Mouse (Mus musculus): Measurements from ENCODE around the gene Borcs5. TPM values are rescaled to one million over a fixed set of nuclear protein-coding genes. Genes with fewer than 3 reads are reported as not detected.
"Not testable (repeated sequence)": the region's sequence is repeated elsewhere in the genome, so short reads cannot be mapped to it uniquely, and the experiment has no call there.

Borcs5 gene
- polyA plus RNA-seq, 1 experiment from 2014 or later, result 13.9 TPM

GRCm38 (mm10) chr6:134659108-134659958 lies 20.0 kb downstream of the Borcs5 start:
- H3K4me2 ChIP-seq (ENCODE audit: low read depth, low read length), result 0 out of 2 replicates have a peak overlapping the region, but pooled peaks have one; percentile 13
- no peaks in the 10 kb centered on the region for H3K9me3 ChIP-seq (ENCODE audit: control insufficient read depth, low read length)
- H3K27ac ChIP-seq (ENCODE audit: low read length), result no peak overlapping the region
- H3K4me1 ChIP-seq (replicated peaks; ENCODE audit: control insufficient read depth, insufficient read depth, low read length), result 0 out of 2 replicates have a peak, but pooled peaks cover 3% of the 10 kb centered on the region
- 16% methylated on average over 9 of the region's 9 CpGs for WGBS
- H3K4me3 ChIP-seq (ENCODE audit: low read length), result no peak overlapping the region
- ATAC-seq (ENCODE audit: low read depth), result peak; percentile 91
- H3K27me3 ChIP-seq (ENCODE audit: control insufficient read depth, insufficient read depth, low read depth, low read length), result no peaks in the 10 kb centered on the region
- H3K36me3 ChIP-seq (ENCODE audit: control insufficient read depth, insufficient read depth, low read length), result no peaks in the 10 kb centered on the region
- no peak overlapping the region for H3K9ac ChIP-seq (ENCODE audit: low read length)

- H3K4me1 ChIP-seq (replicated peaks; ENCODE audit: control insufficient read depth, insufficient read depth, low read length), result 0 out of 2 replicates have a peak, but pooled peaks cover 3% of the 10 kb centered on the region
- no peak for ATAC-seq (ENCODE audit: low read depth)
- no peaks in the 10 kb centered on the region for H3K9me3 ChIP-seq (ENCODE audit: control insufficient read depth, low read length)
- WGBS, result 63% methylated on average over 8 of the region's 8 CpGs
- H3K36me3 ChIP-seq (ENCODE audit: control insufficient read depth, insufficient read depth, low read length), result no peaks in the 10 kb centered on the region
- no peak overlapping the region for H3K9ac ChIP-seq (ENCODE audit: low read length)
- H3K27ac ChIP-seq (ENCODE audit: low read length), result no peak overlapping the region
- H3K4me2 ChIP-seq (ENCODE audit: low read depth, low read length), result no peak overlapping the region
- H3K4me3 ChIP-seq (ENCODE audit: low read length), result no peak overlapping the region
- no peaks in the 10 kb centered on the region for H3K27me3 ChIP-seq (ENCODE audit: control insufficient read depth, insufficient read depth, low read depth, low read length)
Observed at GRCm38 (mm10) chr6:134660714-134661406, 21.6 kb downstream of the Borcs5 start.

- Histone ChIP-seq H3K27me3 (ENCODE audit: control insufficient read depth, insufficient read depth, low read depth, low read length) (no peaks in the 10 kb centered on the region), H3K4me1 (replicated peaks; ENCODE audit: control insufficient read depth, insufficient read depth, low read length) (no peaks in the 10 kb centered on the region), H3K4me2 (ENCODE audit: low read depth, low read length) (no peak overlapping the region), H3K9me3 (ENCODE audit: control insufficient read depth, low read length) (no peaks in the 10 kb centered on the region), H3K4me3 (ENCODE audit: low read length) (no peak overlapping the region), H3K27ac (ENCODE audit: low read length) (no peak overlapping the region), H3K36me3 (ENCODE audit: control insufficient read depth, insufficient read depth, low read length) (no peaks in the 10 kb centered on the region), H3K9ac (ENCODE audit: low read length) (no peak overlapping the region)
- ATAC-seq (ENCODE audit: low read depth), result no peak
- WGBS, result 71% methylated on average over 5 of the region's 5 CpGs
Observed at GRCm38 (mm10) chr6:134664573-134664972, 25.3 kb downstream of the Borcs5 start.

- Histone ChIP-seq H3K36me3 (ENCODE audit: control insufficient read depth, insufficient read depth, low read length) (no peaks in the 10 kb centered on the region), H3K4me2 (ENCODE audit: low read depth, low read length) (no peak overlapping the region), H3K9me3 (ENCODE audit: control insufficient read depth, low read length) (no peaks in the 10 kb centered on the region), H3K27ac (ENCODE audit: low read length) (no peak overlapping the region), H3K4me3 (ENCODE audit: low read length) (no peak overlapping the region), H3K9ac (ENCODE audit: low read length) (no peak overlapping the region), H3K27me3 (ENCODE audit: control insufficient read depth, insufficient read depth, low read depth, low read length) (no peaks in the 10 kb centered on the region), H3K4me1 (replicated peaks; ENCODE audit: control insufficient read depth, insufficient read depth, low read length) (peaks cover 2% of the 10 kb centered on the region; the same call in 1 of the 2 replicates)
- WGBS, result 21% methylated on average over 9 of the region's 9 CpGs
- ATAC-seq (ENCODE audit: low read depth), result peak; percentile 38; the same call in 1 of the 2 replicates
Observed at GRCm38 (mm10) chr6:134665817-134666216, 26.5 kb downstream of the Borcs5 start.

GRCm38 (mm10) chr6:134668519-134668918 lies 29.2 kb downstream of the Borcs5 start:
- ATAC-seq (ENCODE audit: low read depth), result no peak
- Histone ChIP-seq H3K27me3 (ENCODE audit: control insufficient read depth, insufficient read depth, low read depth, low read length) (no peaks in the 10 kb centered on the region), H3K4me2 (ENCODE audit: low read depth, low read length) (no peak overlapping the region), H3K9ac (ENCODE audit: low read length) (no peak overlapping the region), H3K9me3 (ENCODE audit: control insufficient read depth, low read length) (no peaks in the 10 kb centered on the region), H3K36me3 (ENCODE audit: control insufficient read depth, insufficient read depth, low read length) (no peaks in the 10 kb centered on the region), H3K27ac (ENCODE audit: low read length) (no peak overlapping the region), H3K4me3 (ENCODE audit: low read length) (no peak overlapping the region), H3K4me1 (replicated peaks; ENCODE audit: control insufficient read depth, insufficient read depth, low read length) (peaks cover 7% of the 10 kb centered on the region)
- WGBS, result 69% methylated on average over 2 of the region's 2 CpGs

- H3K4me2 ChIP-seq (ENCODE audit: low read depth, low read length), result no peak overlapping the region
- whole genome bisulfite sequencing, result 77% methylated on average over 6 of the region's 6 CpGs
- H3K9me3 ChIP-seq (ENCODE audit: control insufficient read depth, low read length), result no peaks in the 10 kb centered on the region
- no peak overlapping the region for H3K27ac ChIP-seq (ENCODE audit: low read length)
- H3K36me3 ChIP-seq (ENCODE audit: control insufficient read depth, insufficient read depth, low read length), result no peaks in the 10 kb centered on the region
- peaks cover 7% of the 10 kb centered on the region for H3K4me1 ChIP-seq (replicated peaks; ENCODE audit: control insufficient read depth, insufficient read depth, low read length)
- no peak overlapping the region for H3K9ac ChIP-seq (ENCODE audit: low read length)
- no peak overlapping the region for H3K4me3 ChIP-seq (ENCODE audit: low read length)
- ATAC-seq (ENCODE audit: low read depth), result no peak
- H3K27me3 ChIP-seq (ENCODE audit: control insufficient read depth, insufficient read depth, low read depth, low read length), result no peaks in the 10 kb centered on the region
Observed at GRCm38 (mm10) chr6:134669179-134669865, 30.0 kb downstream of the Borcs5 start.

GRCm38 (mm10) chr6:134670881-134671411 lies 31.6 kb downstream of the Borcs5 start:
- H3K27me3 ChIP-seq (ENCODE audit: control insufficient read depth, insufficient read depth, low read depth, low read length), result no peaks in the 10 kb centered on the region
- WGBS, result 23% methylated on average over 4 of the region's 4 CpGs
- peaks cover 7% of the 10 kb centered on the region for H3K4me1 ChIP-seq (replicated peaks; ENCODE audit: control insufficient read depth, insufficient read depth, low read length)
- H3K4me2 ChIP-seq (ENCODE audit: low read depth, low read length), result no peak overlapping the region
- H3K36me3 ChIP-seq (ENCODE audit: control insufficient read depth, insufficient read depth, low read length), result no peaks in the 10 kb centered on the region
- H3K4me3 ChIP-seq (ENCODE audit: low read length), result no peak overlapping the region
- no peaks in the 10 kb centered on the region for H3K9me3 ChIP-seq (ENCODE audit: control insufficient read depth, low read length)
- H3K27ac ChIP-seq (ENCODE audit: low read length), result 0 out of 2 replicates have a peak overlapping the region, but pooled peaks have one; percentile 12
- H3K9ac ChIP-seq (ENCODE audit: low read length), result no peak overlapping the region
- ATAC-seq (ENCODE audit: low read depth), result peak; percentile 65; the same call in 1 of the 2 replicates

GRCm38 (mm10) chr6:134673712-134674111 lies 34.4 kb downstream of the Borcs5 start:
- not testable (repeated sequence) for H3K4me3 ChIP-seq (ENCODE audit: low read length); ATAC-seq (ENCODE audit: low read depth); H3K27me3 ChIP-seq (ENCODE audit: control insufficient read depth, insufficient read depth, low read depth, low read length); H3K4me2 ChIP-seq (ENCODE audit: low read depth, low read length); H3K4me1 ChIP-seq (replicated peaks; ENCODE audit: control insufficient read depth, insufficient read depth, low read length); H3K9me3 ChIP-seq (ENCODE audit: control insufficient read depth, low read length); H3K36me3 ChIP-seq (ENCODE audit: control insufficient read depth, insufficient read depth, low read length); H3K27ac ChIP-seq (ENCODE audit: low read length); H3K9ac ChIP-seq (ENCODE audit: low read length)
- 85% methylated on average over 8 of the region's 8 CpGs for WGBS
